Mouse (Mus musculus) adrenal gland, postnatal 14 days (tissue): Measurements from ENCODE around the gene Zfp57. TPM values are rescaled to one million over a fixed set of nuclear protein-coding genes. Genes with fewer than 3 reads are reported as not detected.

Experiments used
- DNase-seq: peaks from one replicate; pipeline ENCODE4 v3.0.0; 2021; ENCODE audit warnings: mixed read lengths
- total RNA-seq: library from RNA; stranded (reverse); gene quantifications from 2 replicates; pipeline ENCODE4 v1.2.3, GENCODE M21; 2021

Gene Zfp57
- total RNA-seq, 1 experiment from 2014 or later: 4.5 TPM

- DNase-seq: peak; percentile 87
Measured at GRCm38 (mm10) chr17:37045611-37046311, 44.8 kb downstream of the Zfp57 start, which contains the start of gene Gabbr1. Gene Gabbr1 (plus strand): TSS chr17:37045966.

GRCm38 (mm10) chr17:37046312-37047112 lies 45.5 kb downstream of the Zfp57 start:
- peak; percentile 65 for DNase-seq

- no peak for DNase-seq
Measured at GRCm38 (mm10) chr17:37047332-37047976, 46.5 kb downstream of the Zfp57 start.

GRCm38 (mm10) chr17:37047981-37048380 lies 47.0 kb downstream of the Zfp57 start:
- no peak for DNase-seq

GRCm38 (mm10) chr17:37048383-37048782 lies 47.4 kb downstream of the Zfp57 start:
- no peak for DNase-seq

GRCm38 (mm10) chr17:37049570-37050310 lies 48.8 kb downstream of the Zfp57 start:
- peak; percentile 79 for DNase-seq

GRCm38 (mm10) chr17:37050399-37050798 lies 49.4 kb downstream of the Zfp57 start:
- DNase-seq: peak; percentile 83

- no peak for DNase-seq
Measured at GRCm38 (mm10) chr17:37050876-37051275, 49.9 kb downstream of the Zfp57 start.

GRCm38 (mm10) chr17:37051745-37052144 lies 50.8 kb downstream of the Zfp57 start:
- DNase-seq: no peak

GRCm38 (mm10) chr17:37056957-37057356 lies 56.0 kb downstream of the Zfp57 start:
- no peak for DNase-seq

Other genes with a start within 250 kb of the Zfp57 start
- gene H2-M10.5, start 228.3 kb upstream of the Zfp57 start, total RNA-seq: not detected in 2 replicates
- gene H2-M10.6, start 189.0 kb upstream of the Zfp57 start, total RNA-seq: not detected in 2 replicates
- 45.3 and 55.8 TPM in 2 replicates for gene Trim26, start 164.0 kb upstream of the Zfp57 start, total RNA-seq
- gene Trim15, start 134.0 kb upstream of the Zfp57 start, total RNA-seq: not detected in 2 replicates
- gene Trim10, start 131.6 kb upstream of the Zfp57 start, total RNA-seq: 1.3 and 6.7 TPM in 2 replicates
- gene Trim40, start 111.0 kb upstream of the Zfp57 start, total RNA-seq: not detected in 2 replicates
- gene Trim31, start 103.0 kb upstream of the Zfp57 start, total RNA-seq: not detected in 2 replicates
- gene Rnf39, start 58.2 kb upstream of the Zfp57 start, total RNA-seq: 0.45 and 1.1 TPM in 2 replicates
- 77.1 and 81.0 TPM in 2 replicates for gene Ppp1r11, start 49.4 kb upstream of the Zfp57 start, total RNA-seq
- 36.5 and 39.8 TPM in 2 replicates for gene Znrd1, start 42.6 kb upstream of the Zfp57 start, total RNA-seq
- 10.6 and 10.9 TPM in 2 replicates for gene Znrd1as, start 42.6 kb upstream of the Zfp57 start, total RNA-seq
- gene 2410137M14Rik, start 19.9 kb upstream of the Zfp57 start, total RNA-seq: not detected in 2 replicates
- gene H2-M5, start 11.6 kb upstream of the Zfp57 start, total RNA-seq: 0.34 TPM in 1 of 2 replicates, not detected in the other
- not detected in 2 replicates for gene Mog, start 22.2 kb downstream of the Zfp57 start, total RNA-seq
- 24.2 and 32.7 TPM in 2 replicates for gene Gabbr1, start 44.8 kb downstream of the Zfp57 start, total RNA-seq
- gene Olfr90, start 87.3 kb downstream of the Zfp57 start, total RNA-seq: not detected in 2 replicates
- not detected in 2 replicates for gene Olfr91, start 97.1 kb downstream of the Zfp57 start, total RNA-seq
- not detected in 2 replicates for gene Olfr92, start 118.9 kb downstream of the Zfp57 start, total RNA-seq
- gene Olfr93, start 160.3 kb downstream of the Zfp57 start, total RNA-seq: not detected in 2 replicates
- gene Ubd, start 192.7 kb downstream of the Zfp57 start, total RNA-seq: 3.4 TPM in 1 of 2 replicates, not detected in the other
- gene Olfr94, start 199.8 kb downstream of the Zfp57 start, total RNA-seq: not detected in 2 replicates
- gene Olfr95, start 212.0 kb downstream of the Zfp57 start, total RNA-seq: not detected in 2 replicates
- not detected in 2 replicates for gene Olfr96, start 219.0 kb downstream of the Zfp57 start, total RNA-seq
- gene Olfr97, start 236.2 kb downstream of the Zfp57 start, total RNA-seq: not detected in 2 replicates